10 mouse cellular contexts compared by ENCODE assay signal in the genomic region with DNA sequence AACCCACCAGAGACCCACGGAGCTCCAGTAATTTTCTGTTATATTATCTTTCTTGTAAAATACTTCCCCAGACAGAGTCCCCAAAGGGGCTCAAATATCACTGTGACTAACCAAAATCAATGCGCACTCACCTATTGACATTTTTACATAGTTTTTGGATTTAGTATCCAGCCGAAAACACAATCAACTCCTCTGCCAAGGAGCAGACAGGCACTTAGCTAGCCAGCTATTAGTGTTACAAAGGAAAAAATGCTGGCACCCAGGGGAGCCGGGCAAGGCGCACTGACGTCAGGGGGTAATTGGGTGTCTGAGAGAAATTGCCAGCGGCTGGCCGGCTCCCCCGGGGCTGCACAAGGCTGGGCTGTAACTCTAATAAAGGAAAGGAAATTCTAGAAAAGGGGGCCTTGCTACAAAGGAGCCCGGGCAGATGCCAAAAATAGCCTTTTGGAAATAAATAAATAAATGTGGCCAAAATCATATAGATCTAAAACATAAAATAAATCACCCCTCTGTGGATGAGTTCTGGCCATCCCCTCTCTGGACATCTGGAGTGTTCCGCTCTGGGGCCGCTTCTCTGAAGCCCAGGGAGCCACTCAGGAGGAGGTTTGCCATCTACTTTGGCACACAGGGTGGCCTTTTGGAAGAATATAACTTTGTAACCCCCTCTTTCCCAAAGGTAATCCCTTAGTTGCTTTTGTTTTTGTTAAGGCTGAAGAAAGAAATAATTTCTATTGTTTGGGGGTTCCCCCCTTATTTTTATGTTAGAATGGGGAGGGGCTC.
A peak's percentile ranks its signal among the peaks of the same experiment; 100 is the strongest.
DNase-seq lines count a peak whose midpoint lies in the region; ATAC-seq and TF ChIP-seq lines count a peak whose summit lies in the region.
"Had no signal": no experiment of that assay in that cellular context is flagged by ENCODE, and none has a peak within 500 bp of the region (broad histone marks: within the 10 kb centered on the region; RNA-seq: fewer than 3 reads in every experiment).

No protein-coding gene starts in this region.

- H3K4me1 ChIP-seq in heart, embryonic 16.5 days (ENCODE audit: control insufficient read depth, insufficient read depth, low read length): peaks cover 50% of the 10 kb centered on the region
- H3K4me1 ChIP-seq in lung, postnatal 0 days (ENCODE audit: insufficient read depth, low read depth, low read length): 0 out of 2 replicates have a peak, but pooled peaks cover 9% of the 10 kb centered on the region
- H3K4me1 ChIP-seq: megakaryocyte, embryonic 14.5 days had no signal

- DNase-seq in gastrocnemius, adult 2 months: peak; percentile 58
- DNase-seq in gastrocnemius, adult 8-10 months (ENCODE audit: low spot score in 2 of 2): no peak
- peak; percentile 70 for DNase-seq in lung, postnatal 0 days (ENCODE audit: low spot score)
- peak; percentile 53 for DNase-seq in retina, embryonic 14.5 days (ENCODE audit: low spot score)
- no peak for DNase-seq in left cerebral cortex, postnatal 25 days (ENCODE audit: low spot score in 2 of 2)
- DNase-seq in spleen, postnatal 10 days (ENCODE audit: low spot score in 2 of 2): no peak
- no peak for DNase-seq in urinary bladder, postnatal 14 days (ENCODE audit: low spot score)
- DNase-seq: kidney, postnatal 4 days had no signal

- H3K36me3 ChIP-seq in heart, embryonic 16.5 days (ENCODE audit: control insufficient read depth, insufficient read depth): no peaks in the 10 kb centered on the region
- H3K36me3 ChIP-seq in lung, postnatal 0 days (ENCODE audit: insufficient read depth, low read length): no peaks in the 10 kb centered on the region

- no peak overlapping the region for H3K9ac ChIP-seq in heart, embryonic 16.5 days (ENCODE audit: low read length)
- H3K9ac ChIP-seq in lung, postnatal 0 days (replicated peaks; ENCODE audit: low read depth): no peak overlapping the region

- 0 out of 2 replicates have a peak, but pooled peaks have one; percentile 16 for TF ChIP-seq EP300 in lung, postnatal 0 days (IDR thresholded peaks at IDR 0.05)

- WGBS in heart, embryonic 16.5 days: 47% methylated on average over 12 of the region's 12 CpGs
- WGBS in lung, postnatal 0 days: 49% methylated on average over 12 of the region's 12 CpGs

- H3K4me3 ChIP-seq in gastrocnemius, adult 2 months: no peak overlapping the region
- H3K4me3 ChIP-seq in heart, embryonic 16.5 days (ENCODE audit: low read length): no peak overlapping the region
- H3K4me3 ChIP-seq in lung, postnatal 0 days (ENCODE audit: low read depth, low read length): no peak overlapping the region
- H3K4me3 ChIP-seq: megakaryocyte, embryonic 14.5 days had no signal

- intact Hi-C loops in gastrocnemius, adult 2 months (cut with DNase I): no loop called here
- intact Hi-C loops in left cerebral cortex, postnatal 25 days (cut with DNase I): no loop called here

- peak overlapping the region; percentile 8; the same call in 1 of the 2 replicates for H3K27ac ChIP-seq in gastrocnemius, adult 2 months
- peak overlapping the region; percentile 18 for H3K27ac ChIP-seq in heart, embryonic 16.5 days (ENCODE audit: low read length)
- no peak overlapping the region for H3K27ac ChIP-seq in lung, postnatal 0 days (ENCODE audit: low read length)

- H3K4me2 ChIP-seq in heart, embryonic 16.5 days (ENCODE audit: low read depth, low read length): peak overlapping the region; percentile 14; the same call in 1 of the 2 replicates
- H3K4me2 ChIP-seq in lung, postnatal 0 days (replicated peaks; ENCODE audit: low read depth, low read length): no peak overlapping the region

- ATAC-seq in heart, embryonic 16.5 days (replicated peaks; ENCODE audit: extremely low read depth, insufficient read depth, low FRiP score): no peak
- peak; percentile 59 for ATAC-seq in lung, postnatal 0 days

- TF ChIP-seq CTCF in gastrocnemius, adult 2 months (IDR thresholded peaks at IDR 0.05): no peak
- TF ChIP-seq CTCF in lung, postnatal 0 days (IDR thresholded peaks at IDR 0.05): no peak

- no peaks in the 10 kb centered on the region for H3K9me3 ChIP-seq in heart, embryonic 16.5 days (replicated peaks; ENCODE audit: control insufficient read depth, low read length)
- H3K9me3 ChIP-seq in lung, postnatal 0 days (ENCODE audit: low read length): no peaks in the 10 kb centered on the region
- H3K9me3 ChIP-seq: megakaryocyte, embryonic 14.5 days had no signal

- H3K27me3 ChIP-seq in heart, embryonic 16.5 days (ENCODE audit: control insufficient read depth, insufficient read depth, low read length): no peaks in the 10 kb centered on the region
- H3K27me3 ChIP-seq in lung, postnatal 0 days (replicated peaks; ENCODE audit: insufficient read depth, low read length): no peaks in the 10 kb centered on the region

Comparison
In these comparisons a context has a peak if more than half of its experiments do, and no peak if none do; other contexts are left out.
1. DNase-seq: peak in gastrocnemius, adult 2 months (single experiment), lung, postnatal 0 days (single experiment) and retina, embryonic 14.5 days (single experiment); none in gastrocnemius, adult 8-10 months (0 of 2), left cerebral cortex, postnatal 25 days (0 of 2), spleen, postnatal 10 days (0 of 2) and urinary bladder, postnatal 14 days (single experiment).